Mouse (Mus musculus): ENCODE results near the gene Ppp2r3c. TPM values are rescaled to one million over a fixed set of nuclear protein-coding genes. Genes with fewer than 3 reads are reported as not detected.
"Not testable (repeated sequence)": the region's sequence is repeated elsewhere in the genome, so short reads cannot be mapped to it uniquely, and the experiment has no call there.

Gene Ppp2r3c
- total RNA-seq, 4 experiments from 2014 or later = 11.6 to 13.8 (median 12.8) TPM

- DNase-seq (ENCODE audit: low spot score in 2 of 2) = not testable (repeated sequence)
Observed at GRCm38 (mm10) chr12:55277583-55277982, 25.2 kb downstream of the Ppp2r3c start.

- DNase-seq (ENCODE audit: low spot score in 2 of 2) = no peak
Observed at GRCm38 (mm10) chr12:55272243-55272642, 30.6 kb downstream of the Ppp2r3c start.

GRCm38 (mm10) chr12:55263385-55263784 is 39.4 kb downstream of the Ppp2r3c start:
- not testable (repeated sequence) for DNase-seq (ENCODE audit: low spot score in 2 of 2)

GRCm38 (mm10) chr12:55261950-55262349 is 40.8 kb downstream of the Ppp2r3c start:
- DNase-seq (ENCODE audit: low spot score in 2 of 2) = not testable (repeated sequence)

- not testable (repeated sequence) for DNase-seq (ENCODE audit: low spot score in 2 of 2)
Observed at GRCm38 (mm10) chr12:55242243-55242642, 60.6 kb downstream of the Ppp2r3c start.

GRCm38 (mm10) chr12:55230520-55230861 is 72.3 kb downstream of the Ppp2r3c start:
- DNase-seq (ENCODE audit: low spot score in 2 of 2) = not testable (repeated sequence)

- DNase-seq (ENCODE audit: low spot score in 2 of 2) = not testable (repeated sequence)
Observed at GRCm38 (mm10) chr12:55229626-55230519, 72.9 kb downstream of the Ppp2r3c start, which contains the start of gene Srp54c. Gene Srp54c (plus strand): TSS chr12:55230168.

Other genes starting within 250 kb of the Ppp2r3c start
- 10 to 100 TPM in 1 of 4 experiments, 1 to 10 TPM in 3; 7.1 to 13.8 (median 8.1) TPM for gene 2700097O09Rik, start 222.9 kb downstream of the Ppp2r3c start, total RNA-seq (2022)
- 100 to 1,000 TPM in 2 of 4 experiments, 10 to 100 TPM in 2; 95.1 to 102 (median 100) TPM for gene Srp54a, start 222.7 kb downstream of the Ppp2r3c start, total RNA-seq (2022)
- 10 to 100 TPM in 3 of 4 experiments, 1 to 10 TPM in 1; 9.9 to 20.4 (median 18.9) TPM for gene Fam177a, start 178.5 kb downstream of the Ppp2r3c start, total RNA-seq (2022)
- 10 to 100 TPM; 26.7 to 57.9 (median 45.6) TPM for gene Srp54b, start 147.9 kb downstream of the Ppp2r3c start, total RNA-seq (2022)
- gene 1700047I17Rik2, start 103.4 kb downstream of the Ppp2r3c start, total RNA-seq (2022) = 10 to 100 TPM in 1 of 4 experiments, under 1 TPM in 1, not detected in 2; 0.53 to 10.9 TPM
- gene Srp54c, start 72.8 kb downstream of the Ppp2r3c start, total RNA-seq (2022) = 10 to 100 TPM; 33.4 to 40.9 (median 35.9) TPM
- 10 to 100 TPM in 2 of 4 experiments, 1 to 10 TPM in 2; 8.9 to 11.5 (median 10.3) TPM for gene 1110008L16Rik, start 3.4 kb downstream of the Ppp2r3c start, total RNA-seq (2022)
- 100 to 1,000 TPM; 137 to 150 (median 142) TPM for gene Psma6, start 81.2 kb upstream of the Ppp2r3c start, total RNA-seq (2022)
- 10 to 100 TPM; 30.4 to 36.8 (median 35.1) TPM for gene Nfkbia, start 189.6 kb upstream of the Ppp2r3c start, total RNA-seq (2022)